Mouse (Mus musculus): ENCODE measurements around the gene Gm49361. TPM values are rescaled to one million over a fixed set of nuclear protein-coding genes. Genes with fewer than 3 reads are reported as not detected.

The Gm49361 gene
- polyA plus RNA-seq, 1 experiment from 2014 or later, result not detected

- Histone ChIP-seq H3K4me3 (ENCODE audit: low read depth, low read length) (no peak overlapping the region), H3K4me1 (ENCODE audit: control insufficient read depth, insufficient read depth, low read length) (no peaks in the 10 kb centered on the region), H3K9me3 (ENCODE audit: control insufficient read depth, low read length) (no peaks in the 10 kb centered on the region), H3K27me3 (ENCODE audit: control insufficient read depth, insufficient read depth, low read length) (no peaks in the 10 kb centered on the region), H3K36me3 (ENCODE audit: control insufficient read depth, insufficient read depth, low read length) (no peaks in the 10 kb centered on the region), H3K4me2 (ENCODE audit: low read depth, low read length) (no peak overlapping the region), H3K9ac (replicated peaks; ENCODE audit: low read depth, low read length) (no peak overlapping the region), H3K27ac (ENCODE audit: low read depth, low read length) (no peak overlapping the region)
- 54% methylated on average over 2 of the region's 2 CpGs for WGBS
- no peak for ATAC-seq (ENCODE audit: low read depth)
Measured at GRCm38 (mm10) chr14:57611034-57611433, 134.9 kb downstream of the Gm49361 start.

DNA sequence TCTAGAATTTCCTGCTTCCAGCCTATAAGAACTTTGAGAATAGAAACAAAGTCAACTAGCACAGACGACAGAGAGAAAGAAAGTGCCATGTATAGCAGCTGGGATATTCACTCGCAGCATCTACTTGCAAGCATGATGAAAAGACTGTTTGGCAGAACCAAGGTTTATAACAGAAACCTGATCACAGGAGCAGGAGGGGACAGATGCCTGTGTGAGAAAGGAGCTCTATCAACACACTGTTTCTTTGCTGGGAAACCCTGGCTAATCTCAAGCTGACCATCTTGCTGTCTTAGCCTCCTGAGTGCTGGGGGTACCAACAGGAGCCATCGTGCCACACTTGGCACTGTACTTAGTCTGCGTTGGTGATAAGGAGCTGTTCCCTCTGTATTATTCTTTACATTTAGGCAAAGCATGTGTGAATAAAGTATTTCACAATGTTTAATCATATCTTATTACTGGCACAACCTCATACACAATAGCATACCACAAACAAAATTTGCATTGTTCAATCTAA lies 136.0 kb downstream of the Gm49361 start:
- no peaks in the 10 kb centered on the region for H3K9me3 ChIP-seq (ENCODE audit: control insufficient read depth, low read length)
- H3K4me1 ChIP-seq (ENCODE audit: control insufficient read depth, insufficient read depth, low read length), result no peaks in the 10 kb centered on the region
- no peak overlapping the region for H3K9ac ChIP-seq (replicated peaks; ENCODE audit: low read depth, low read length)
- no peak overlapping the region for H3K27ac ChIP-seq (ENCODE audit: low read depth, low read length)
- no peak overlapping the region for H3K4me2 ChIP-seq (ENCODE audit: low read depth, low read length)
- no peaks in the 10 kb centered on the region for H3K36me3 ChIP-seq (ENCODE audit: control insufficient read depth, insufficient read depth, low read length)
- ATAC-seq (ENCODE audit: low read depth), result no peak
- H3K4me3 ChIP-seq (ENCODE audit: low read depth, low read length), result no peak overlapping the region
- 85% methylated on average over 4 of the region's 4 CpGs for WGBS
- H3K27me3 ChIP-seq (ENCODE audit: control insufficient read depth, insufficient read depth, low read length), result no peaks in the 10 kb centered on the region

GRCm38 (mm10) chr14:57607500-57607899 lies 138.4 kb downstream of the Gm49361 start:
- H3K36me3 ChIP-seq (ENCODE audit: control insufficient read depth, insufficient read depth, low read length), result 0 out of 2 replicates have a peak, but pooled peaks cover 6% of the 10 kb centered on the region
- WGBS, result 53% methylated on average over 1 of the region's 1 CpGs
- no peaks in the 10 kb centered on the region for H3K27me3 ChIP-seq (ENCODE audit: control insufficient read depth, insufficient read depth, low read length)
- H3K4me3 ChIP-seq (ENCODE audit: low read depth, low read length), result no peak overlapping the region
- H3K9ac ChIP-seq (replicated peaks; ENCODE audit: low read depth, low read length), result no peak overlapping the region
- ATAC-seq (ENCODE audit: low read depth), result peak; percentile 90
- H3K4me2 ChIP-seq (ENCODE audit: low read depth, low read length), result no peak overlapping the region
- no peak overlapping the region for H3K27ac ChIP-seq (ENCODE audit: low read depth, low read length)
- no peaks in the 10 kb centered on the region for H3K9me3 ChIP-seq (ENCODE audit: control insufficient read depth, low read length)
- no peaks in the 10 kb centered on the region for H3K4me1 ChIP-seq (ENCODE audit: control insufficient read depth, insufficient read depth, low read length)

DNA sequence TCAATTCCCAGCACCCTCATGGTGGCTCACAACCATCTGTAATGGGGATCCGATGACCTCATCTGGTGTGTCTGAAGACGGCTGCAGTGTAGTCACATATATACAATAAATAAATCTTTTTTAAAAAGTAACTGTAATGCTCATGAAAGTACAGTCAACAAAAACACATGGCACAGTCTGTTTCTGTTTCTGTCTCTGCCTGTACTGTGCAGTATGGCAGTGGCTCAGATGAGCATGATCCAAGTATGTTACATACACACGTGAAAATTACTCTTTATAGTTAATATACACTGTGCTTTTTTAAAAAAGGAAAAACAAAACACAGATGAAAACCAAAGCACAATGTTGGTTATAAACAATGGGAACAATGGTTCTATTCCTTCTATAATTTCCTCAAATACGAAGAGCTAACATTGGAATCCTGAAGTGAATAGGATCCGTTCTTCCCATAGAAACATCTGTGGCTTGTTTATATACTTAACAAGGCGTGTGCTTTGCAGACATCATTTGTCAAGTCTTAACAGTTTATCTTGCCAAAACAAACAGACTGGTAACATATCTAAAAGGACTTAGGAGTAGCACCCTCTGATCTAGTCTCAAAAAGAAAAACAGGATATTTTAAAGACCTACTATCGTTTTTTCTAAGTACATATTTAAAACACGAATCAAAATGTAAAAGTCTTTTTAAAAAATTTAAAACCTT lies 139.1 kb downstream of the Gm49361 start:
- H3K27me3 ChIP-seq (ENCODE audit: control insufficient read depth, insufficient read depth, low read length), result no peaks in the 10 kb centered on the region
- no peak overlapping the region for H3K4me2 ChIP-seq (ENCODE audit: low read depth, low read length)
- H3K36me3 ChIP-seq (ENCODE audit: control insufficient read depth, insufficient read depth, low read length), result 0 out of 2 replicates have a peak, but pooled peaks cover 6% of the 10 kb centered on the region
- no peak overlapping the region for H3K4me3 ChIP-seq (ENCODE audit: low read depth, low read length)
- 82% methylated on average over 8 of the region's 8 CpGs for WGBS
- H3K9ac ChIP-seq (replicated peaks; ENCODE audit: low read depth, low read length), result no peak overlapping the region
- H3K4me1 ChIP-seq (ENCODE audit: control insufficient read depth, insufficient read depth, low read length), result no peaks in the 10 kb centered on the region
- H3K9me3 ChIP-seq (ENCODE audit: control insufficient read depth, low read length), result no peaks in the 10 kb centered on the region
- no peak overlapping the region for H3K27ac ChIP-seq (ENCODE audit: low read depth, low read length)
- ATAC-seq (ENCODE audit: low read depth), result no peak

DNA sequence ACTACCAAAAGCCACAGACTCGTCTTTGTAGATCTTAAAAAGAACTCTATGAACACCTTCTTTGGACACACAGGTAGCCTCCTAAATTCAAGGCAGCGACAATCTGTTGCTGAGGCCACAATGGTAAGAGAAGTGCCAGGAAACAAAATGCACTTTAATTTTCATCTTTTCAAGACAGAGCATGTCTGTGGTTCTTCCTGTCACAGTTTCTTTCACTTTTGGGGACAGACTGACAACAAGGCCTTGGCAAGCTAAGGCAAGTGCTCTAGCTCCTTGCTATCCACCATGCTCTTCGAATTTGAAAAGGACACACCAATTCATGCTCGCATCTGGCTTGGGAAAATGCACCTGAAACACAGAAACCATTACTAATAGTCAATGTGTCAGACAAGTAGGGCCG lies 152.6 kb downstream of the Gm49361 start:
- Histone ChIP-seq H3K9ac (replicated peaks; ENCODE audit: low read depth, low read length) (no peak overlapping the region), H3K4me2 (ENCODE audit: low read depth, low read length) (no peak overlapping the region), H3K27me3 (ENCODE audit: control insufficient read depth, insufficient read depth, low read length) (no peaks in the 10 kb centered on the region), H3K36me3 (ENCODE audit: control insufficient read depth, insufficient read depth, low read length) (peaks cover 22% of the 10 kb centered on the region), H3K4me1 (ENCODE audit: control insufficient read depth, insufficient read depth, low read length) (no peaks in the 10 kb centered on the region), H3K9me3 (ENCODE audit: control insufficient read depth, low read length) (no peaks in the 10 kb centered on the region), H3K4me3 (ENCODE audit: low read depth, low read length) (no peak overlapping the region), H3K27ac (ENCODE audit: low read depth, low read length) (no peak overlapping the region)
- WGBS, result 95% methylated on average over 5 of the region's 5 CpGs
- no peak for ATAC-seq (ENCODE audit: low read depth)

Other genes starting within 250 kb of the Gm49361 start
- 3.1 TPM in 2 replicates for gene Il17d, start 221.3 kb downstream of the Gm49361 start, polyA plus RNA-seq (2014; fragmentation: Nextera tagmentation; extraction: Ambion mirVana)
- gene Eef1akmt1, start 174.5 kb downstream of the Gm49361 start, polyA plus RNA-seq (2014; fragmentation: Nextera tagmentation; extraction: Ambion mirVana), result 101 and 109 TPM in 2 replicates
- 17.5 and 18.0 TPM in 2 replicates for gene Xpo4, start 80.7 kb downstream of the Gm49361 start, polyA plus RNA-seq (2014; fragmentation: Nextera tagmentation; extraction: Ambion mirVana)
- gene Lats2, start 12.3 kb upstream of the Gm49361 start, polyA plus RNA-seq (2014; fragmentation: Nextera tagmentation; extraction: Ambion mirVana), result 5.0 and 9.7 TPM in 2 replicates
- 21.5 and 28.5 TPM in 2 replicates for gene Sap18, start 52.1 kb upstream of the Gm49361 start, polyA plus RNA-seq (2014; fragmentation: Nextera tagmentation; extraction: Ambion mirVana)
- 3.6 and 5.3 TPM in 2 replicates for gene Ska3, start 80.1 kb upstream of the Gm49361 start, polyA plus RNA-seq (2014; fragmentation: Nextera tagmentation; extraction: Ambion mirVana)
- gene Mrpl57, start 80.1 kb upstream of the Gm49361 start, polyA plus RNA-seq (2014; fragmentation: Nextera tagmentation; extraction: Ambion mirVana), result 155 and 175 TPM in 2 replicates
- gene Zdhhc20, start 144.2 kb upstream of the Gm49361 start, polyA plus RNA-seq (2014; fragmentation: Nextera tagmentation; extraction: Ambion mirVana), result 38.9 and 42.8 TPM in 2 replicates